In genomic region chr9:3404372-3404771, GRCm38 (mm10) we compare ENCODE assay signal across 8 mouse cellular contexts. TPM values are rescaled to one million over a fixed set of nuclear protein-coding genes. Genes with fewer than 3 reads are reported as not detected.
DNase-seq lines count a peak whose midpoint lies in the region; ATAC-seq and TF ChIP-seq lines count a peak whose summit lies in the region.

No protein-coding gene starts in this region.

- intact Hi-C loops in left cerebral cortex, postnatal 14 days (cut with DNase I) = loop anchor here (5.0 kb wide), 1 partner anchor 903 kb away; the partner anchor contains the start of genes Aasdhppt and Kbtbd3

- ATAC-seq in erythroid progenitor cell, adult 5-6 weeks (replicated peaks; ENCODE audit: low FRiP score, poor library complexity, severe bottlenecking) = 0 out of 2 replicates have a peak, but pooled peaks have one; percentile 23
- peak; percentile 32; the same call in 1 of the 2 replicates for ATAC-seq in hindbrain, embryonic 14.5 days (ENCODE audit: low FRiP score)
- ATAC-seq in stomach, postnatal 0 days (ENCODE audit: low FRiP score, low TSS enrichment) = peak; percentile 48; the same call in 1 of the 2 replicates

- TF ChIP-seq CTCF in brain, embryonic 14.5 days (IDR thresholded peaks at IDR 0.05; ENCODE audit: borderline replicate concordance, extremely low read depth, insufficient read depth, insufficient read length) = no peak
- no peak for TF ChIP-seq CTCF in stomach, postnatal 0 days (IDR thresholded peaks at IDR 0.05; ENCODE audit: low read depth)

- no peaks in the 10 kb centered on the region for H3K4me1 ChIP-seq in hindbrain, embryonic 14.5 days (replicated peaks; ENCODE audit: control insufficient read depth, insufficient read depth, low read length)
- peaks cover 11% of the 10 kb centered on the region for H3K4me1 ChIP-seq in midbrain, embryonic 10.5 days
- H3K4me1 ChIP-seq in stomach, postnatal 0 days (replicated peaks; ENCODE audit: control insufficient read depth, insufficient read depth) = no peaks in the 10 kb centered on the region

- TF ChIP-seq EP300 in stomach, postnatal 0 days (optimal IDR thresholded peaks at IDR 0.05) = no peak

- peak overlapping the region; percentile 67 for H3K9ac ChIP-seq in hindbrain, embryonic 14.5 days
- peak overlapping the region; percentile 67 for H3K9ac ChIP-seq in stomach, postnatal 0 days (ENCODE audit: low read length)

- H3K4me3 ChIP-seq in hindbrain, embryonic 14.5 days (replicated peaks; ENCODE audit: low read length) = peak overlapping the region; percentile 59
- H3K4me3 ChIP-seq in midbrain, embryonic 10.5 days = peak overlapping the region; percentile 67
- H3K4me3 ChIP-seq in stomach, postnatal 0 days (ENCODE audit: low read depth, low read length) = peak overlapping the region; percentile 70

- DNase-seq in adrenal gland, adult (ENCODE audit: inconsistent age in 2 of 2, low spot score in 1 of 2) = peak; percentile 24 to 85
- no peak for DNase-seq in adrenal gland, postnatal 25 days
- DNase-seq in brain, embryonic 14.5 days (ENCODE audit: low read depth) = peak; percentile 50
- peak; percentile 24 for DNase-seq in hindbrain, embryonic 14.5 days (ENCODE audit: low spot score)
- DNase-seq in left cerebral cortex, postnatal 14 days (ENCODE audit: low spot score in 2 of 2) = peak; percentile 10 to 41
- DNase-seq in midbrain, embryonic 10.5 days (ENCODE audit: low spot score) = peak; percentile 22
- peak; percentile 16 for DNase-seq in stomach, postnatal 0 days (ENCODE audit: low spot score)

- no peaks in the 10 kb centered on the region for H3K9me3 ChIP-seq in hindbrain, embryonic 14.5 days (ENCODE audit: control insufficient read depth, low read length)
- H3K9me3 ChIP-seq in midbrain, embryonic 10.5 days (replicated peaks) = no peaks in the 10 kb centered on the region
- H3K9me3 ChIP-seq in stomach, postnatal 0 days (ENCODE audit: control insufficient read depth, low read length) = no peaks in the 10 kb centered on the region

- H3K27ac ChIP-seq in hindbrain, embryonic 14.5 days = peak overlapping the region; percentile 23; the same call in 1 of the 2 replicates
- H3K27ac ChIP-seq in midbrain, embryonic 10.5 days (replicated peaks) = peak overlapping the region; percentile 85
- H3K27ac ChIP-seq in stomach, postnatal 0 days (replicated peaks) = peak overlapping the region; percentile 86

- H3K36me3 ChIP-seq in hindbrain, embryonic 14.5 days (replicated peaks; ENCODE audit: control insufficient read depth, insufficient read depth) = no peaks in the 10 kb centered on the region
- no peaks in the 10 kb centered on the region for H3K36me3 ChIP-seq in midbrain, embryonic 10.5 days
- H3K36me3 ChIP-seq in stomach, postnatal 0 days (ENCODE audit: control insufficient read depth, insufficient read depth, low read length) = no peaks in the 10 kb centered on the region

- H3K4me2 ChIP-seq in hindbrain, embryonic 14.5 days (replicated peaks) = peak overlapping the region; percentile 54
- peak overlapping the region; percentile 59 for H3K4me2 ChIP-seq in stomach, postnatal 0 days (replicated peaks; ENCODE audit: low read depth)

- TF ChIP-seq POLR2A in brain, embryonic 14.5 days (IDR thresholded peaks at IDR 0.05; ENCODE audit: borderline replicate concordance, extremely low read depth, insufficient read depth, insufficient read length, poor library complexity, severe bottlenecking) = no peak

- H3K27me3 ChIP-seq in hindbrain, embryonic 14.5 days (ENCODE audit: control insufficient read depth, insufficient read depth, low read length) = no peaks in the 10 kb centered on the region
- no peaks in the 10 kb centered on the region for H3K27me3 ChIP-seq in midbrain, embryonic 10.5 days (ENCODE audit: low read depth, poor library complexity, severe bottlenecking)
- H3K27me3 ChIP-seq in stomach, postnatal 0 days (ENCODE audit: control insufficient read depth, insufficient read depth, low read length) = no peaks in the 10 kb centered on the region

- WGBS in hindbrain, embryonic 14.5 days = 1% methylated on average over 13 of the region's 13 CpGs
- 3% methylated on average over 13 of the region's 13 CpGs for WGBS in midbrain, embryonic 10.5 days
- WGBS in stomach, postnatal 0 days = under 1% methylated on average over 13 of the region's 13 CpGs

RNA-seq across cellular contexts. Expression of gene Cwf19l2, which starts 1.0 kb away (rescaled TPM):
- 39.7 and 43.1 TPM in 2 replicates for total RNA-seq in adrenal gland, postnatal 25 days (2021)
- polyA plus RNA-seq in brain, embryonic 14.5 days (2012; rRNA removed) = 3.1 and 5.5 TPM in 2 replicates
- 11.3 and 16.9 TPM in 2 replicates for total RNA-seq in erythroid progenitor cell, adult 5-6 weeks (2015; ENCODE audit: low replicate concordance)
- 12.7 and 28.8 TPM in 2 replicates for total RNA-seq in erythroid progenitor cell, adult 5-6 weeks (2017; ENCODE audit: low replicate concordance)
- 8.1 and 10.4 TPM in 2 replicates for polyA plus RNA-seq in hindbrain, embryonic 14.5 days (2014; fragmentation: Nextera tagmentation; extraction: Ambion mirVana)
- 10 to 100 TPM; 12.6 to 13.4 TPM for total RNA-seq in left cerebral cortex, postnatal 14 days (2021)
- polyA plus RNA-seq in midbrain, embryonic 10.5 days (2016; fragmentation: Nextera tagmentation; extraction: Ambion mirVana) = 12.0 and 15.2 TPM in 2 replicates
- polyA plus RNA-seq in stomach, postnatal 0 days (2015; fragmentation: Nextera tagmentation; extraction: Ambion mirVana) = 6.2 and 6.9 TPM in 2 replicates

Comparison
In these comparisons a context has a peak if more than half of its experiments do, and no peak if none do; other contexts are left out.
1. H3K27ac ChIP-seq: peak in every context shown above with its lines; median percentile 86 in stomach, postnatal 0 days; 85 in midbrain, embryonic 10.5 days; 23 in hindbrain, embryonic 14.5 days.